Comparison of ENCODE assay signal across 22 mouse cellular contexts in the genomic region with DNA sequence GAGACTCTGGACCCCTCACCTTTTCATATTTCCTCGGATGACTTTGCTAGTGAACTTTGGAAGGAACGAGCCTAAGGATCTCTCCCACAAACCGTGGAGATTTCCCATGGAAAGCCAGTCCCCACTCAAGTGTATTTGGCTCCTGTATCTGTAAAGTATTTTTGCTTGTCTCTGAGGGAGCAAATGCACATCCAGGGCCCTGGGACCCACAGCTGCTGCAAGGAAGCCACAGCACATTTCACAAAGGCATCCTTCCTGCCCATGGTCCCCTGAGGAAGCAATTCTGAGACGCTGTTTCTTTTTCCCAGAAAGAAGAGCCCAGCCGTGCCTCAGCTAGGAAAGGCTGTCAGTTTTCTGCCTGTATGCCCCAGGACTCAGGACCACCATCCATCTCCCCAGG.
"Had no signal": no experiment of that assay in that cellular context is flagged by ENCODE, and none has a peak within 500 bp of the region (broad histone marks: within the 10 kb centered on the region; RNA-seq: fewer than 3 reads in every experiment).

No protein-coding gene starts in this region.

- ATAC-seq: liver, postnatal 0 days; lung, postnatal 0 days; midbrain, embryonic 15.5 days had no signal

- H3K36me3 ChIP-seq: limb, embryonic 12.5 days; limb, embryonic 15.5 days; midbrain, embryonic 12.5 days; midbrain, embryonic 15.5 days; neural tube, embryonic 12.5 days; neural tube, embryonic 15.5 days had no signal

- H3K9ac ChIP-seq: limb, embryonic 12.5 days; limb, embryonic 15.5 days; liver, embryonic 14.5 days; liver, postnatal 0 days; lung, embryonic 14.5 days; midbrain, embryonic 12.5 days; midbrain, embryonic 15.5 days; neural tube, embryonic 12.5 days; neural tube, embryonic 15.5 days had no signal

- H3K4me2 ChIP-seq: limb, embryonic 12.5 days; limb, embryonic 15.5 days; liver, embryonic 11.5 days; lung, embryonic 14.5 days; midbrain, embryonic 12.5 days; midbrain, embryonic 15.5 days; neural tube, embryonic 12.5 days; neural tube, embryonic 15.5 days had no signal

- H3K4me1 ChIP-seq: midbrain, embryonic 12.5 days; midbrain, embryonic 15.5 days; neural tube, embryonic 12.5 days; neural tube, embryonic 15.5 days had no signal

- DNase-seq: kidney, postnatal 25 days; layer of hippocampus, adult 9-11 months; liver, postnatal 0 days; lung, embryonic 14.5 days; right cerebral cortex, adult 18-20 months; right cerebral cortex, postnatal 14 days; right cerebral cortex, postnatal 4 days; thymus, adult 2 months; thymus, postnatal 14 days; thymus, postnatal 4 days had no signal

- H3K9me3 ChIP-seq: limb, embryonic 15.5 days; midbrain, embryonic 15.5 days; neural tube, embryonic 15.5 days had no signal

- H3K27ac ChIP-seq: layer of hippocampus, adult 2 months; limb, embryonic 12.5 days; limb, embryonic 15.5 days; liver, embryonic 14.5 days; macrophage; midbrain, embryonic 12.5 days; midbrain, embryonic 15.5 days; neural tube, embryonic 12.5 days; neural tube, embryonic 15.5 days; stomach, postnatal 0 days had no signal

- H3K4me3 ChIP-seq: layer of hippocampus, adult 2 months; limb, embryonic 12.5 days; limb, embryonic 15.5 days; midbrain, embryonic 12.5 days; midbrain, embryonic 15.5 days; neural tube, embryonic 12.5 days; neural tube, embryonic 15.5 days had no signal

- H3K27me3 ChIP-seq: limb, embryonic 12.5 days; limb, embryonic 15.5 days; midbrain, embryonic 12.5 days; midbrain, embryonic 15.5 days; neural tube, embryonic 12.5 days; neural tube, embryonic 15.5 days had no signal
